In the genomic region with DNA sequence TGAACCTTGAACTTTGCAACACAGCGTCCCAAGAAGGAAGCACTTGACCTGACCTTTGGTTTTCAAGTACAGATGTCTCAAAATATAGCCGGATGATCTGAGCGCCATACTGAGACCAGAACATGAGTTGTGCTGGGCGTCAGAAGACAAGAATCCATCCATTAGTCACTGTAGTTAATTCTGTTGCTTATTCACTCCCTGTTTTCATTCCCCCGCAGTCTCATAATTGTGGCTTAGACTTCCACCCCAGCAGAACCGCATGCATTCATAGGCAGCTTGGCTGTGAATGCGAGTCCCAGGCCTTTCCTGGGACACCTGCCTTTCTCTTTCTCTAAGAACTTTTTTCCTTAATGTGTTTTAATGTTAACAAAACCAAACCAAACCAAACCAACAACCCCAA, we compare ENCODE assay signal across 23 mouse cellular contexts. TPM values are rescaled to one million over a fixed set of nuclear protein-coding genes. Genes with fewer than 3 reads are reported as not detected.
A peak's percentile ranks its signal among the peaks of the same experiment; 100 is the strongest.
DNase-seq lines count a peak whose midpoint lies in the region; ATAC-seq and TF ChIP-seq lines count a peak whose summit lies in the region.
"Had no signal": no experiment of that assay in that cellular context is flagged by ENCODE, and none has a peak within 500 bp of the region (broad histone marks: within the 10 kb centered on the region; RNA-seq: fewer than 3 reads in every experiment).

No protein-coding gene starts in this region.

- no peak for TF ChIP-seq POLR2A in olfactory bulb, adult 2 months (IDR thresholded peaks at IDR 0.05; ENCODE audit: insufficient read depth, low read depth, low read length)

- H3K9ac ChIP-seq in kidney, postnatal 0 days (ENCODE audit: low read depth, low read length) = no peak overlapping the region
- H3K9ac ChIP-seq: embryonic facial prominence, embryonic 12.5 days; forebrain, embryonic 13.5 days; forebrain, embryonic 15.5 days had no signal

- H3K4me1 ChIP-seq in kidney, postnatal 0 days (replicated peaks; ENCODE audit: insufficient read depth, low read length) = no peaks in the 10 kb centered on the region
- peaks cover 25% of the 10 kb centered on the region for H3K4me1 ChIP-seq in olfactory bulb, adult 2 months (ENCODE audit: control insufficient read depth, insufficient read depth, low read length)
- H3K4me1 ChIP-seq: embryonic facial prominence, embryonic 12.5 days; forebrain, embryonic 13.5 days; forebrain, embryonic 15.5 days had no signal

- H3K4me3 ChIP-seq in kidney, postnatal 0 days (replicated peaks; ENCODE audit: low read depth, low read length) = no peak overlapping the region
- H3K4me3 ChIP-seq in left cerebral cortex, adult 2 months = no peak overlapping the region
- H3K4me3 ChIP-seq in olfactory bulb, adult 2 months (ENCODE audit: insufficient read depth, low read depth, low read length) = no peak overlapping the region
- H3K4me3 ChIP-seq: embryonic facial prominence, embryonic 10.5 days; embryonic facial prominence, embryonic 12.5 days; forebrain, embryonic 13.5 days; forebrain, embryonic 15.5 days had no signal

- WGBS in kidney, postnatal 0 days = 83% methylated on average over 7 of the region's 7 CpGs
- WGBS in olfactory bulb, adult 2 months = 54% methylated on average over 7 of the region's 7 CpGs

- in situ Hi-C loops in Patski (cut with MboI; ENCODE audit: low pct_unique_long_range_greater_than_20kb) = no loop called here

- intact Hi-C loops in left cerebral cortex, adult 2 months (cut with DNase I) = loop anchor here (1.0 kb wide), 1 partner anchor 41 kb away; no protein-coding TSS in a partner anchor
- intact Hi-C loops in left cerebral cortex, postnatal 10 days (cut with DNase I) = no loop called here

- CTCF ChIA-PET in Patski (lab: Charles Lee) = no interaction called here

- no peak for TF ChIP-seq CTCF in kidney, postnatal 0 days (IDR thresholded peaks at IDR 0.05; ENCODE audit: low read depth)
- no peak for TF ChIP-seq CTCF in left cerebral cortex, adult 2 months (IDR thresholded peaks at IDR 0.05)
- TF ChIP-seq CTCF in Patski (IDR thresholded peaks at IDR 0.05) = no peak
- no peak for TF ChIP-seq CTCF in olfactory bulb, adult 2 months (IDR thresholded peaks at IDR 0.05; ENCODE audit: insufficient read depth, low read depth, low read length)

- peak; percentile 25; the same call in 1 of the 2 replicates for ATAC-seq in kidney, postnatal 0 days (replicated peaks; ENCODE audit: low FRiP score, low read depth)
- peak; percentile 37 for ATAC-seq in Patski
- no peak for ATAC-seq in monocyte, adult 5-6 weeks (replicated peaks; ENCODE audit: insufficient number of reproducible peaks, low FRiP score, low TSS enrichment, poor library complexity, severe bottlenecking)
- ATAC-seq: CD4-positive, CD25-positive, alpha-beta regulatory T cell, adult 4 months; forebrain, embryonic 13.5 days; forebrain, embryonic 15.5 days had no signal

- DNase-seq in kidney, postnatal 0 days (ENCODE audit: low spot score) = no peak
- no peak for DNase-seq in kidney, postnatal 4 days
- DNase-seq in left cerebral cortex, adult 2 months (ENCODE audit: extremely low spot score in 1 of 2, low spot score in 2 of 2) = no peak
- DNase-seq in left cerebral cortex, postnatal 10 days (ENCODE audit: extremely low spot score in 1 of 2, low spot score in 2 of 2) = no peak
- peak; percentile 50 for DNase-seq in Patski (ENCODE audit: low read depth, low spot score)
- DNase-seq: adrenal gland, adult 2 months; adrenal gland, postnatal 10 days; adrenal gland, postnatal 25 days; B cell, adult 2 months; cerebellum, adult 11-12 months; cerebellum, adult 2 months; cerebellum, adult 9-10 months; cerebellum, postnatal 10 days; cerebellum, postnatal 25 days had no signal

- no peak overlapping the region for H3K27ac ChIP-seq in kidney, postnatal 0 days
- H3K27ac ChIP-seq in left cerebral cortex, adult 2 months = peak overlapping the region; percentile 47; the same call in 1 of the 2 replicates
- 0 out of 2 replicates have a peak overlapping the region, but pooled peaks have one; percentile 64 for H3K27ac ChIP-seq in olfactory bulb, adult 2 months (ENCODE audit: insufficient read depth, low read depth, low read length)
- H3K27ac ChIP-seq: embryonic facial prominence, embryonic 10.5 days; embryonic facial prominence, embryonic 12.5 days; forebrain, embryonic 13.5 days; forebrain, embryonic 15.5 days had no signal

- H3K9me3 ChIP-seq in kidney, postnatal 0 days (replicated peaks; ENCODE audit: low read length) = no peaks in the 10 kb centered on the region
- H3K9me3 ChIP-seq: embryonic facial prominence, embryonic 10.5 days; embryonic facial prominence, embryonic 12.5 days; forebrain, embryonic 13.5 days; forebrain, embryonic 15.5 days had no signal

- POLR2A ChIA-PET in Patski (lab: Charles Lee) = no interaction called here

- no peaks in the 10 kb centered on the region for H3K36me3 ChIP-seq in kidney, postnatal 0 days (ENCODE audit: insufficient read depth, low read length)
- H3K36me3 ChIP-seq: embryonic facial prominence, embryonic 10.5 days; embryonic facial prominence, embryonic 12.5 days; forebrain, embryonic 15.5 days; G1E had no signal

- H3K4me2 ChIP-seq in kidney, postnatal 0 days (ENCODE audit: low read length) = no peak overlapping the region
- H3K4me2 ChIP-seq: embryonic facial prominence, embryonic 12.5 days; forebrain, embryonic 13.5 days; forebrain, embryonic 15.5 days had no signal

- H3K27me3 ChIP-seq in kidney, postnatal 0 days (ENCODE audit: insufficient read depth, low read length) = no peaks in the 10 kb centered on the region
- H3K27me3 ChIP-seq in Patski = no peaks in the 10 kb centered on the region
- H3K27me3 ChIP-seq: CH12.LX; embryonic facial prominence, embryonic 12.5 days; forebrain, embryonic 13.5 days; forebrain, embryonic 15.5 days had no signal

RNA-seq across cellular contexts. Expression of a gene that starts 14.3 kb away (rescaled TPM):
- polyA plus RNA-seq in kidney, postnatal 0 days (2015; fragmentation: Nextera tagmentation; extraction: Ambion mirVana) = 46.9 and 58.5 TPM in 2 replicates
- total RNA-seq in left cerebral cortex, adult 2 months (2021) = 1 to 10 TPM; 3.7 to 5.0 TPM
- total RNA-seq in left cerebral cortex, postnatal 10 days (2021) = 1 to 10 TPM; 3.3 to 3.9 TPM
- polyA plus RNA-seq in Patski (2021) = not detected
- polyA plus RNA-seq in olfactory bulb, adult 2 months (2012; ENCODE audit: insufficient read depth, insufficient read length, low replicate concordance, missing spikeins) = not detected in 2 replicates
- total RNA-seq in monocyte, adult 5-6 weeks (2017) = 1.4 to 6.2 TPM (median 2.8 TPM) in 3 replicates
- polyA plus RNA-seq: G1E had no signal

RNA-seq across cellular contexts. Expression of a gene that starts 33.8 kb away (rescaled TPM):
- polyA plus RNA-seq in kidney, postnatal 0 days (2015; fragmentation: Nextera tagmentation; extraction: Ambion mirVana) = 1.8 and 2.2 TPM in 2 replicates
- 1 to 10 TPM; 1.4 TPM for total RNA-seq in left cerebral cortex, adult 2 months (2021)
- total RNA-seq in left cerebral cortex, postnatal 10 days (2021) = under 1 TPM; 0.53 to 0.81 TPM
- polyA plus RNA-seq in Patski (2021) = 0.39 TPM
- polyA plus RNA-seq in olfactory bulb, adult 2 months (2012; ENCODE audit: insufficient read depth, insufficient read length, low replicate concordance, missing spikeins) = not detected in 2 replicates
- 0.10 to 0.11 TPM in 2 of 3 replicates, not detected in the other for total RNA-seq in monocyte, adult 5-6 weeks (2017)
- polyA plus RNA-seq: G1E had no signal
